Mouse (Mus musculus) MEL (cell line): Measurements from ENCODE around the gene Neurl4. TPM values are rescaled to one million over a fixed set of nuclear protein-coding genes. Genes with fewer than 3 reads are reported as not detected.

ENCODE experiments used
- DNase-seq: peaks from one replicate; pipeline ENCODE4 v3.0.0; 2011; ENCODE audit warnings: low read depth, low spot score
- H3K27ac ChIP-seq: 2 replicates; pipeline ENCODE4 v1.5.1; 2012; ENCODE audit warnings: low read depth, mild to moderate bottlenecking, control low read depth, low read length, moderate library complexity; ENCODE audit not compliant: control insufficient read depth
- H3K27me3 ChIP-seq, 2 experiments: fragments of 150-350 bp in 1 of 2; sonication (generic) in 1 of 2; 2 replicates each; pipeline ENCODE4 v1.6.1; 2012; ENCODE audit warnings: low read length in 2 of 2, mild to moderate bottlenecking in 2 of 2, improper control_type of control experiment in 1 of 2, moderate library complexity in 1 of 2; ENCODE audit not compliant: insufficient read depth in 2 of 2, control insufficient read depth in 1 of 2
- H3K36me3 ChIP-seq, 2 experiments: 2 replicates each; pipeline ENCODE4 v1.6.1; 2012 to 2014; ENCODE audit warnings: low read length in 2 of 2, improper control_type of control experiment in 1 of 2, inconsistent platforms in 1 of 2, mild to moderate bottlenecking in 1 of 2; ENCODE audit not compliant: insufficient read depth in 2 of 2, control insufficient read depth in 1 of 2
- H3K4me1 ChIP-seq, 2 experiments: fragments of 150-350 bp in 1 of 2; sonication (generic) in 1 of 2; 2 replicates each; pipeline ENCODE4 v1.6.1; 2012; ENCODE audit warnings: low read length in 2 of 2, improper control_type of control experiment in 1 of 2, mild to moderate bottlenecking in 1 of 2; ENCODE audit not compliant: insufficient read depth in 2 of 2, control insufficient read depth in 1 of 2
- H3K4me3 ChIP-seq, 2 experiments: fragments of 150-350 bp in 1 of 2; sonication (generic) in 1 of 2; 2 replicates each; pipeline ENCODE4 v1.5.1; 2012; ENCODE audit warnings: low read depth in 2 of 2, low read length in 2 of 2, mild to moderate bottlenecking in 2 of 2, moderate library complexity in 2 of 2, control low read depth in 1 of 2, improper control_type of control experiment in 1 of 2; ENCODE audit not compliant: control insufficient read depth in 1 of 2, insufficient read depth in 1 of 2
- H3K79me2 ChIP-seq: 2 replicates; pipeline ENCODE4 v1.6.1; 2012; ENCODE audit warnings: mild to moderate bottlenecking, low read length, moderate library complexity; ENCODE audit not compliant: control insufficient read depth, poor library complexity, insufficient read depth
- H3K9ac ChIP-seq: 2 replicates; pipeline ENCODE4 v1.6.1; 2012; ENCODE audit warnings: low read depth, mild to moderate bottlenecking, control low read depth, low read length, moderate library complexity; ENCODE audit not compliant: control insufficient read depth, poor library complexity, severe bottlenecking
- H3K9me3 ChIP-seq: fragments of 150-350 bp; sonication (generic); replicated peaks from 2 replicates; pipeline ENCODE4 v1.6.1; 2012; ENCODE audit warnings: mild to moderate bottlenecking, low read length, improper control_type of control experiment, moderate library complexity; ENCODE audit not compliant: insufficient read depth
- CTCF ChIP-seq, 3 experiments: IDR thresholded peaks in 2 of 3; conservative IDR thresholded peaks in 1 of 3; 2 replicates each; pipeline ENCODE4 v1.5.1; 2011 to 2012; ENCODE audit warnings: low read length in 3 of 3, low read depth in 2 of 3, mild to moderate bottlenecking in 2 of 3, improper control_type of control experiment in 1 of 3, inconsistent platforms in 1 of 3, mixed read lengths in 1 of 3, moderate library complexity in 1 of 3; ENCODE audit not compliant: control insufficient read depth in 1 of 3, insufficient read depth in 1 of 3, poor library complexity in 1 of 3, severe bottlenecking in 1 of 3
- E2F4 ChIP-seq: IDR thresholded peaks from 2 replicates; pipeline ENCODE4 v1.6.1; 2011; ENCODE audit warnings: low read depth, low read length, improper control_type of control experiment, borderline replicate concordance
- ELF1 ChIP-seq: IDR thresholded peaks from 2 replicates; pipeline ENCODE4 v1.6.1; 2014; ENCODE audit warnings: low read depth, mild to moderate bottlenecking, inconsistent platforms, low read length, improper control_type of control experiment, moderate library complexity
- ETS1 ChIP-seq: IDR thresholded peaks from 2 replicates; pipeline ENCODE4 v1.6.1; 2012; ENCODE audit warnings: low read depth, mild to moderate bottlenecking, inconsistent platforms, low read length, improper control_type of control experiment, moderate library complexity
- GATA1 ChIP-seq: IDR thresholded peaks from 2 replicates; pipeline ENCODE4 v1.6.1; 2011; ENCODE audit warnings: low read depth, low read length, improper control_type of control experiment
- HCFC1 ChIP-seq: IDR thresholded peaks from 2 replicates; pipeline ENCODE4 v1.6.1; 2012; ENCODE audit warnings: low read depth, mild to moderate bottlenecking, inconsistent platforms, low read length, improper control_type of control experiment, moderate library complexity
- JUND ChIP-seq: IDR thresholded peaks from 2 replicates; pipeline ENCODE4 v1.6.1; 2011; ENCODE audit warnings: low read depth, mild to moderate bottlenecking, improper control_type of control experiment, low read length
- MAFK ChIP-seq: IDR thresholded peaks from 2 replicates; pipeline ENCODE4 v1.6.1; 2011; ENCODE audit warnings: low read depth, mild to moderate bottlenecking, low read length, improper control_type of control experiment, borderline replicate concordance
- MYB ChIP-seq: IDR thresholded peaks from 2 replicates; pipeline ENCODE4 v1.6.1; 2011; ENCODE audit warnings: mild to moderate bottlenecking, low read depth, low read length, improper control_type of control experiment
- NELFE ChIP-seq: IDR thresholded peaks from 2 replicates; pipeline ENCODE4 v1.6.1; 2011; ENCODE audit warnings: low read depth, low read length, improper control_type of control experiment
- NRF1 ChIP-seq: IDR thresholded peaks from 2 replicates; pipeline ENCODE4 v1.6.1; 2014; ENCODE audit warnings: low read depth, mild to moderate bottlenecking, inconsistent platforms, low read length, improper control_type of control experiment, moderate library complexity; ENCODE audit not compliant: poor library complexity, insufficient read depth, severe bottlenecking
- RAD21 ChIP-seq: IDR thresholded peaks from 2 replicates; pipeline ENCODE4 v1.6.1; 2011; ENCODE audit warnings: mild to moderate bottlenecking, low read depth, low read length, improper control_type of control experiment
- SIN3A ChIP-seq: IDR thresholded peaks from 2 replicates; pipeline ENCODE4 v1.6.1; 2012; ENCODE audit warnings: low read length, improper control_type of control experiment, inconsistent platforms
- USF1 ChIP-seq: IDR thresholded peaks from 2 replicates; pipeline ENCODE4 v1.6.1; 2014; ENCODE audit warnings: low read depth, mild to moderate bottlenecking, inconsistent platforms, low read length, improper control_type of control experiment, moderate library complexity
- ZC3H11A ChIP-seq: IDR thresholded peaks from 2 replicates; pipeline ENCODE4 v1.6.1; 2012; ENCODE audit warnings: low read depth, mild to moderate bottlenecking, inconsistent platforms, low read length, improper control_type of control experiment
- ZNF384 ChIP-seq: IDR thresholded peaks from 2 replicates; pipeline ENCODE4 v1.6.1; 2012; ENCODE audit warnings: low read depth, mild to moderate bottlenecking, inconsistent platforms, low read length, improper control_type of control experiment
- polyA plus RNA-seq, 2 experiments: library from polyadenylated mRNA; stranded (reverse) in 1 of 2; unstranded in 1 of 2; fragments of >175 nt in 1 of 2; fragments of >200 nt in 1 of 2; gene quantifications; 2 replicates each; pipeline versions ENCODE4 v1.2.1 to v1.2.4; 2012; ENCODE audit warnings: low replicate concordance in 2 of 2, low read depth in 1 of 2; ENCODE audit not compliant: insufficient read length in 2 of 2, insufficient read depth in 1 of 2, missing spikeins in 1 of 2
- total RNA-seq: library from RNA; depleted of rRNA; stranded (reverse); fragments of 300-350 nt; gene quantifications from 2 replicates; pipeline ENCODE4 v1.2.3, GENCODE M21; 2012

Neurl4 gene
- total and polyA plus RNA-seq, 3 experiments = 50.9 to 58.0 TPM; not detected in 1

DNA sequence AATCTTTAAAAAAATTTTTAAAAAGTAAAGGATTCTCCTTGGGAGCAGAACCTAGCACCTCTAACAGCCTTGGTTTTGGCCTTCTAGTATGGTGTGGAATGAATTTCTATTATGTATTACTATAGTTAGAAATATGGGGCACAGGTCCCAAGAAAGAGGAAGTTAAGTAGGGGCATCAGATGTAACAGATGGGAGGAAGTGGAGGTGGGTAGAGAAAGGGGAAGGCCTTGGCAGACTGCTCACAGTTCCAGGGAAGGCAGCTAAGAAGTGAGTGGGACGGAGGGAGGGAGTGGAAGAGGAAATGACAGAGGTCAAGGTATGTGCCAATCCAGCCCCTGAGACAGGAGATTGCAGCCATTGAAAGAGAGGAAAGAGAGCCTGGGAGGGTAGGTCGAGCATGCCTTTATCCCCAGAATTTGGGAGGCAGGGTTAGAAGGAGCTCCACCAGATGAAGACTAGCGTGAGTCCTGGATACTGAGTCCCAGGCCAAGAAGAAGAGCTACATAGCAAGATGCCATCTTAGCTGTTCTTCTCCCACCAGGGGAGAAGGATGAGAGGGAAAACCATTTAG, 30.2 kb downstream of the Neurl4 start (continued):
- TF ChIP-seq E2F4 (no peak), GATA1 (no peak), NRF1 (no peak), ELF1 (no peak), MAFK (no peak), NELFE (peak; percentile 49; the same call in 1 of the 2 replicates), MYB (no peak), HCFC1 (0 out of 2 replicates have a peak, but pooled peaks have one; percentile 25), JUND (no peak)

DNA sequence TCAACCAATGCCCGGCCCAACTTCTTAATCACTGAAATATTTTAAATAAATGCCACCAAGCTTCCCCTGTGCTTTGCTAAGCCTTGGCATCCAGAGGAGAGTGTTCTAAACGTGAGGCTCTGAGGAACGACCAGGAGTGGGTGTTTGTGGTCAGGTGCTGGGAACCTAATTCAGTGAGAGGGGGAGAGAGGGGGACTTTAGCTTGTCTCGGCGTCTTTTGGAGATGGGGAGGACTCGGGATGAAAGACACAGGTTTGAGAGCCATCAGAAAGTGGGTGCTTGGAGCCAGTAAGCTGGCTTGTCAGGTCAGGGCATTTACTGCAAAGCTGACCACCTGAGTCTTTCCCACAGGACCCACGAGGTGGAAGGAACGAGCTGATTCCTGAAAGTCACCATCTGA, 30.9 kb downstream of the Neurl4 start:
- Histone ChIP-seq H3K4me3 (peak overlapping the region; percentile 17 to 47), H3K36me3 (peaks cover 0 to 36% of the 10 kb centered on the region in 2 experiments; a peak in 2 of 4 replicates), H3K9ac (peak overlapping the region; percentile 56), H3K4me1 (peaks cover 9 to 37% of the 10 kb centered on the region in 2 experiments; a peak in 3 of 4 replicates), H3K27me3 (no peaks in the 10 kb centered on the region)
- no peak for TF ChIP-seq ZC3H11A
- TF ChIP-seq SIN3A = 0 out of 2 replicates have a peak, but pooled peaks have one; percentile 1
- TF ChIP-seq ZNF384 = peak; percentile 63; the same call in 1 of the 2 replicates
- TF ChIP-seq, all 39 proteins: peak for 2
- DNase-seq = peak; percentile 43
- Histone ChIP-seq H3K27ac (peak overlapping the region; percentile 99), H3K9me3 (no peaks in the 10 kb centered on the region), H3K79me2 (no peaks in the 10 kb centered on the region)

DNA sequence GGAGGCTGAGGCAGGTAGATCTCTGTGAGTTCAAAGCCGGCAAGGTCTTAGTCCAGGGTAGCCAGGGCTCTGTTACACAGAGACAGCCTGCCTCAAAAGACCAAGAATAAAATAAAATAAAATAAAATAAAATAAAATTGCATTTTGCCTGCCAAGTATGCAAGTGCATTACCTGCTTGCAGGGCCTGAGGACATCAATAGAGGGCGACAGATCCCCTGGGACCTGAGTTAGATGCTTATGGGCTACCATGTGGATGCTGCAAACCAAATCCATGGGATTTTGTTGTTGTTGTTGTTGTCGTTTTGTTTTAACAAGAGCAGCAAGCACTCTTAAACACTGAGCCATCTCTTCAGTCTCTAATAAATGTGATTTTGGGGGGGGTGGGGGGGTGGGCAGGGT, 31.4 kb downstream of the Neurl4 start:
- peak; percentile 59 for DNase-seq
- H3K27ac ChIP-seq = peak overlapping the region; percentile 99
- TF ChIP-seq CTCF (IDR thresholded peaks at IDR 0.05 in 2 of 3, conservative IDR thresholded peaks at IDR 0.05 in 1 of 3; ENCODE audit: control insufficient read depth in 1 of 3, insufficient read depth in 1 of 3, low read depth in 2 of 3, low read length in 3 of 3, poor library complexity in 1 of 3, severe bottlenecking in 1 of 3) = peak; percentile 39 to 66 (median 47)
- no peak for TF ChIP-seq USF1
- peak; percentile 3; the same call in 1 of the 2 replicates for TF ChIP-seq RAD21
- no peak for TF ChIP-seq ETS1
- H3K9me3 ChIP-seq = no peaks in the 10 kb centered on the region
- H3K27me3 ChIP-seq = no peaks in the 10 kb centered on the region
- H3K79me2 ChIP-seq = no peaks in the 10 kb centered on the region
- H3K4me1 ChIP-seq = peaks cover 9 to 37% of the 10 kb centered on the region in 2 experiments; a peak in 3 of 4 replicates
- peaks cover 0 to 36% of the 10 kb centered on the region in 2 experiments; a peak in 2 of 4 replicates for H3K36me3 ChIP-seq
- peak overlapping the region; percentile 56 for H3K9ac ChIP-seq
- H3K4me3 ChIP-seq = peak overlapping the region in 1 of 2 experiments; percentile 47; a peak in 2 of 4 replicates
